Mouse (Mus musculus): ENCODE data around the gene Epha5. TPM values are rescaled to one million over a fixed set of nuclear protein-coding genes. Genes with fewer than 3 reads are reported as not detected.
A peak's percentile ranks its signal among the peaks of the same experiment; 100 is the strongest.

Gene Epha5
- not detected in 2 replicates for polyA plus RNA-seq (2015; fragmentation: Nextera tagmentation; extraction: Ambion mirVana)

DNA sequence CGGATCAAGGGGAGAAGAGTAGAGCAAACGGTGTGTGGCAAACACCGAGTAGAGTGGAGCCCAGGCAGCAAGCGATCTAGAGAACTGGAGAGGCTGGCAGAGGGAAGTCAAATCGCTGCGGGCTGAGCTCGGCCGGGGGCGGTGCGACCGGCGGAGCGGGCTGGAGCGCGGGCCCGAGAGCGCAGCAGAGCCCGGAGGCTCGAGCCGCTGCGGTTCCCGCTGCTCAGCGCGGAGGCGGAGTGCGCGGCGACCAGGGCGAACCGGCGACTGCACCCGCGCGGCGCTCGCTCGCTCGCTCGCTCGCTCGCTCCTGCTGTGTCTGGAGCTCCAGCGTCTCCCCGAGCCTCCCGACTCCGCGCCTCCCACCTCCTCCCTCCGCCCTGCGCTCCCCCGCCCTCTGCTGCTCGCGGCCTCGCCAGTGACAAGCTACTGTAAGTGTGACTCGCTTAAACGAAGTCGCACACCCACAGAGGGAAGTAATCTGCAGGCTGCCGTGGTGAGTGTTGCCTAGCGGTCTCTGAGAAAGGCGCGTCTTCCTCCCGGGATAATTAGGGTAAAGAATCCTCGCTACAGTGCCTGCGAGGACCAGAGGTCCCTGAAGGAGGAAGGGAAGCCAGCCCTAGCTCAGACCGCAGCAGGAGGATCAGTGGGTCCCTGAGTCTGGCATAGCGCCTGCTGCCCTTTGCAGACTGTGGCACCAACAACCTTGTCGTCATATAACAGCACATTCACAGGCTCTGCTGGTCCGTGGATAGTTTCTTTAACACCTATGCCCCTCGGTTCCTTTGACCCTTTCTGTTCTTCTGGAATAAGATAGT, at the start of gene Epha5:
Gene Epha5, minus strand, starts transcription at position 321 of the 818 bp plus-strand sequence.
- WGBS (ENCODE audit: insufficient replicate concordance), result under 1% methylated on average over 53 of the region's 67 CpGs
- H3K9ac ChIP-seq (ENCODE audit: low read depth, low read length), result no peak within 1 kb of the TSS
- no peaks in the 10 kb centered on the region for H3K9me3 ChIP-seq (replicated peaks; ENCODE audit: control insufficient read depth, low read length)
- H3K36me3 ChIP-seq (ENCODE audit: control insufficient read depth, insufficient read depth), result no peaks in the 10 kb centered on the region
- H3K4me2 ChIP-seq (ENCODE audit: low read depth, low read length), result peak within 1 kb of the TSS; percentile 53
- ATAC-seq (ENCODE audit: low read depth), result peak; percentile 70
- no peak within 1 kb of the TSS for H3K27ac ChIP-seq (ENCODE audit: low read length)
- H3K27me3 ChIP-seq (ENCODE audit: control insufficient read depth, insufficient read depth, low read depth, low read length), result peaks cover 23% of the 10 kb centered on the region
- H3K4me1 ChIP-seq (ENCODE audit: control insufficient read depth, low read depth, low read length), result no peaks in the 10 kb centered on the region
- peak within 1 kb of the TSS; percentile 29 for H3K4me3 ChIP-seq (ENCODE audit: low read depth, low read length)

DNA sequence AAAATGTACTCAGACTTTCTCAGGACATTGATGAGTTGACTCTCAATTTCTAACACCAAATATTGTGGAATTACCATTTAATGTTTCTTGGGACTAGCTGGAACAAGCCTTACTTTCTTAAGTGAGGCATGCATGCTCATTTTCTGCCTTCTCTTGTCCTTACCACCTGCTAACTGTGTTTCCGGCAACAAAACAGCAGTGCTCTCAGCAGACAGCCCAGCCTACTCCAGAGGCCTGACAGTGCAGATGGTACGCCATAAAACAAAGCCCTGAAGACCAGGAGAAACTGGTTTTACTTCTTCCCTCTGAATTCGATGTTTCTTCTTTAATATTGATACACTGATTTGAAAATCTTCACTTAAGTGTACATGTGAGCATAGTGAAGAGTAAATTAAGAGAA, 39.0 kb upstream of the Epha5 start:
- H3K9me3 ChIP-seq (replicated peaks; ENCODE audit: control insufficient read depth, low read length), result no peaks in the 10 kb centered on the region
- no peak for ATAC-seq (ENCODE audit: low read depth)
- H3K36me3 ChIP-seq (ENCODE audit: control insufficient read depth, insufficient read depth), result no peaks in the 10 kb centered on the region
- WGBS (ENCODE audit: insufficient replicate concordance), result 54% methylated on average over 3 of the region's 3 CpGs
- H3K9ac ChIP-seq (ENCODE audit: low read depth, low read length), result no peak overlapping the region
- no peak overlapping the region for H3K4me2 ChIP-seq (ENCODE audit: low read depth, low read length)
- H3K4me3 ChIP-seq (ENCODE audit: low read depth, low read length), result no peak overlapping the region
- no peak overlapping the region for H3K27ac ChIP-seq (ENCODE audit: low read length)
- H3K4me1 ChIP-seq (ENCODE audit: control insufficient read depth, low read depth, low read length), result no peaks in the 10 kb centered on the region
- H3K27me3 ChIP-seq (ENCODE audit: control insufficient read depth, insufficient read depth, low read depth, low read length), result no peaks in the 10 kb centered on the region

DNA sequence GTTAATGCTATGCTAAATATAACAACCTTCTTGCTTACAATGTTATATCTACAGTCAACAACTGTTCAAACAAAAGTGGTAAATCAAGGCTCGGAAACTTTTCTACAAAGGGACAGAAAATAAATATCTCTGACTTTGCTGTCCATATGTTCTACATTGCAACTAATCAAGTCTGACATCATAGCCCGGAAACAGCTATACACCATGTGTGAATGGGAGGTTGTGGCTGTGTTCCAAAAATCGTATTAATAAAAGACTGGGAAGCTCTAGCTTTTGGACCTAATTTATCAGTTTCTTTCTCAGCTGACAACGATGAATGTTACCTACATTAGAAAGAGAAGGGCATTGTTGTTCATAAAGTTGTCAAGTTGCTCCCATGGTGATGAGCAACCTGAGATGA, 37.5 kb upstream of the Epha5 start:
- H3K27me3 ChIP-seq (ENCODE audit: control insufficient read depth, insufficient read depth, low read depth, low read length), result no peaks in the 10 kb centered on the region
- no peaks in the 10 kb centered on the region for H3K4me1 ChIP-seq (ENCODE audit: control insufficient read depth, low read depth, low read length)
- no peaks in the 10 kb centered on the region for H3K36me3 ChIP-seq (ENCODE audit: control insufficient read depth, insufficient read depth)
- H3K4me3 ChIP-seq (ENCODE audit: low read depth, low read length), result no peak overlapping the region
- no peak overlapping the region for H3K27ac ChIP-seq (ENCODE audit: low read length)
- no peaks in the 10 kb centered on the region for H3K9me3 ChIP-seq (replicated peaks; ENCODE audit: control insufficient read depth, low read length)
- no peak overlapping the region for H3K4me2 ChIP-seq (ENCODE audit: low read depth, low read length)
- WGBS (ENCODE audit: insufficient replicate concordance), result 58% methylated on average over 4 of the region's 4 CpGs
- ATAC-seq (ENCODE audit: low read depth), result no peak
- no peak overlapping the region for H3K9ac ChIP-seq (ENCODE audit: low read depth, low read length)

DNA sequence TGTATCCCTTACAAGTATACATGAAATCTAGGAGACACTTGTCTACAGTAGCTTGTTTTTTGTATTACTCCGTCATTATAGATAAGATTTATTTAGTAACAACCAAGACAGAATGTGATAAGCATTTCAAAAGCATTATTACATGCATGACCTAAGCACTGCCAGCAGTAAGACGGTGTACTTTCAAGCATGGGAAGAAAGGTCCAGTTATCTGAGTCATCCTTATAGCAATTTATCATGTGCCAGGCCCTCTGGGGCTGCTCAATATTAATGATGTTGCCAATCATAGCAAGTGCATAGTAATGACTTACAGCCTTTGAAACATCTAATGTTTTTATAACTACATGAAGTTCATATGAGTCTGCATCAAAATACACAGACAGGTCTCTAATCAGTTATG, 36.7 kb upstream of the Epha5 start:
- H3K27me3 ChIP-seq (ENCODE audit: control insufficient read depth, insufficient read depth, low read depth, low read length), result no peaks in the 10 kb centered on the region
- no peak overlapping the region for H3K9ac ChIP-seq (ENCODE audit: low read depth, low read length)
- H3K36me3 ChIP-seq (ENCODE audit: control insufficient read depth, insufficient read depth), result no peaks in the 10 kb centered on the region
- no peak for ATAC-seq (ENCODE audit: low read depth)
- no peak overlapping the region for H3K4me3 ChIP-seq (ENCODE audit: low read depth, low read length)
- WGBS (ENCODE audit: insufficient replicate concordance), result 55% methylated on average over 2 of the region's 2 CpGs
- no peaks in the 10 kb centered on the region for H3K4me1 ChIP-seq (ENCODE audit: control insufficient read depth, low read depth, low read length)
- no peak overlapping the region for H3K4me2 ChIP-seq (ENCODE audit: low read depth, low read length)
- no peak overlapping the region for H3K27ac ChIP-seq (ENCODE audit: low read length)
- H3K9me3 ChIP-seq (replicated peaks; ENCODE audit: control insufficient read depth, low read length), result no peaks in the 10 kb centered on the region

DNA sequence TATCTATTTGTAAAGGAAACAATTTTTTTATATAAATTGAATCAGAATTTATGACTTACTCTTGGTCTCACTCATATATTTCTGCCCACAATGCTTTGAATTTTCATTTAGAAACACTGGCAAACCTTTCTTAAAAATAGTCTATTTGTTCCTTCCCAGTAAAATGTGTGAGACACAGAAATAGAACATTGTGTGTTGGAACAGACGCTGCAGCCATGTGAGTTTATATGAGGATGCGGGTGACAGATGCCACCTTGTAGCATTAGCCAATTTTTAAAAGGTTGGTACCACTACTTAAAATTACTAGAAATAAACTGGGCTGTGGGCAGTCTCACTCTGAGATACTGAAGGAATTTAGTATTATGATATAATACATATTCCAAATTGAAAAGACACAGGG, 23.1 kb upstream of the Epha5 start:
- no peak for ATAC-seq (ENCODE audit: low read depth)

DNA sequence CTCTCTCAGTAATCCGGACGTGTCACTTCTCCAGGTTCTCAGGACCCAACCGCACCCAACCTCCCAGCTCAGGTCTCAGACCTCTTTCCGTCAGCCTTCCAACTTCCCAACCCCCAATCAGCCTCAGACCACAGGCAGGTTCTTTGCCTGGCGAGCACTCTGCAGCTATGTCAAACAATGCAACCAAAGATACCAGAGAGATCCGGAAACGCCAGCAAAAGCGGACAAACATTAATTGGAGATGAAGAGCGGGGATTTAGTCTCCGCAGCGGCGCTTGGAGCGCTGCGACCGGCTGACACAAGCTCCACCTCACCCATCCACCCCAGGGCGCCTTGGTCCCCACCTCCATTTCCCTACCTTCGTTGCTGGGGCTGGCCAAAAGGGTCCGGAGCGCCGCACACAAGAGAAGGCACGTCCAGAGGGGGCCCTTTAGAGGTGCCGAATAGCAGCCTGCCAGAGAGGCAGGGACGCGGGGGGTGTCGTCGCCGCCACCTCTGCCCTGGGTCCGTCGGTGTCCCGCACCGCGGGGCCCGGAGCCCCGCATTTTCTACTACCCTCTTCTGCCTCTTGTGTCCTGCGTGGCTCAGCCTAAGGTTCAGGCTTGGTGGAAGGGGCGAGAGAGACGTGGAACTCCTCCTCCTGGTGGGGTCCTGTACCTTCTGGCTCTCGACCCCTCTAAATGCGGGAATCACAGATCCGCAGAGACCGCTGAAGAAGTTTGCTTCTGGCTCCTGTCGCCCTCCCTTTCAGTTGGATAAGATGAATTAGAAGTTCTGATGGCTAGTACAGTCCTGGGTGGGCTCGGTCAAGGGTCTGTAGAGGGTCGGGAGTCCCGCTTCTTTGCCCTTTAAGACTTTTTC, 991 bp downstream of the Epha5 start:
- Histone ChIP-seq H3K4me3 (ENCODE audit: low read depth, low read length) (peak overlapping the region; percentile 11; the same call in 1 of the 2 replicates), H3K4me2 (ENCODE audit: low read depth, low read length) (peak overlapping the region; percentile 41), H3K27ac (ENCODE audit: low read length) (no peak overlapping the region), H3K27me3 (ENCODE audit: control insufficient read depth, insufficient read depth, low read depth, low read length) (peaks cover 23% of the 10 kb centered on the region), H3K9me3 (replicated peaks; ENCODE audit: control insufficient read depth, low read length) (no peaks in the 10 kb centered on the region), H3K9ac (ENCODE audit: low read depth, low read length) (no peak overlapping the region), H3K36me3 (ENCODE audit: control insufficient read depth, insufficient read depth) (no peaks in the 10 kb centered on the region), H3K4me1 (ENCODE audit: control insufficient read depth, low read depth, low read length) (no peaks in the 10 kb centered on the region)
- ATAC-seq (ENCODE audit: low read depth), result no peak
- WGBS (ENCODE audit: insufficient replicate concordance), result under 1% methylated on average over 45 of the region's 45 CpGs

More for the DNA sequence above, 23.1 kb upstream of the Epha5 start:
- Histone ChIP-seq H3K27me3 (ENCODE audit: control insufficient read depth, insufficient read depth, low read depth, low read length) (no peaks in the 10 kb centered on the region), H3K27ac (ENCODE audit: low read length) (no peak overlapping the region), H3K9me3 (replicated peaks; ENCODE audit: control insufficient read depth, low read length) (no peaks in the 10 kb centered on the region), H3K9ac (ENCODE audit: low read depth, low read length) (no peak overlapping the region), H3K4me3 (ENCODE audit: low read depth, low read length) (no peak overlapping the region), H3K4me2 (ENCODE audit: low read depth, low read length) (no peak overlapping the region), H3K4me1 (ENCODE audit: control insufficient read depth, low read depth, low read length) (no peaks in the 10 kb centered on the region), H3K36me3 (ENCODE audit: control insufficient read depth, insufficient read depth) (no peaks in the 10 kb centered on the region)
- 72% methylated on average over 2 of the region's 2 CpGs for WGBS (ENCODE audit: insufficient replicate concordance)

DNA sequence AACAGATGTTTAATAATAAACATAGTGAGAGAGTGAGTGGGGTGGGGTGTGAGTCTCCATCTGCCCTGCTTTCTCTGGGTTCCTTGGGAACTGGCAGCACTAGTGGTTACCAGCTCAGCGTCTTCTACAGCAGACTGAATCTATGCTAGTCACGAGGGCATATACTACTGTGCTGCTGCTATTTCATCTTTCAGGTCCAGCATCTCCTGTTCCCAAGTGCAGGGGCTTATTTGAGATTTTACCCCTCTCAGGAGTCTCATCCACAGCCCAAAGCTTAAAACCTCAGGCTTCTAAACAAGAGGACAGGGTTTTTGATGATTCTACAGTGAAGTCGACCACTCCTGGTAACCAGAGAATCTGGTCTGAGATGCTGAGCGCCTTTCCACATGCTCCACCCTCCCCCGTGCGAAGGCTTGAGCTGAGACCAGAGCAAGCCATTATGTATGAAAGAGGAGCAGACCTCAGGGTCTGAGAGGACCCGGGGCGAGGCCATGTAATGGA, 2.2 kb downstream of the Epha5 start:
- no peak overlapping the region for H3K4me2 ChIP-seq (ENCODE audit: low read depth, low read length)
- H3K27ac ChIP-seq (ENCODE audit: low read length), result no peak overlapping the region
- WGBS (ENCODE audit: insufficient replicate concordance), result 8% methylated on average over 8 of the region's 8 CpGs

DNA sequence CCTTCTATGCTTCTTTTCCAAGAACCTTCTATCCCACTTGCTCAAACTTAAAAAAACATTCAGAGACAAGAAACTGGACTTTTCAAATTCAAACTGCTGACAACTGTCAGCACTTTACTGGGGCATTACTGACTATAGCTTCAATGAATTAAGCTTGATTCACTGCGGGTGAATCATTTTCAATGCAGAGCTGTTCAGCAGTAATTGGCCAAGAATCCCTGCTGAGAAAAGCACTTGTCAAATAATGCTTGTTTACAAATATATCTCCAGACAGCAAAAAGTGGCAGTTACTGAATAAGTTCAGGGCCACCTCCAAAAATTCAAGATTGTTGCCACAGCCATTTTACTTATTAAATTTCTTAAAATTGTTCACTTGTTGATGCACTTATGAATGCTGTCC, 4.2 kb downstream of the Epha5 start:
- no peak overlapping the region for H3K9ac ChIP-seq (ENCODE audit: low read depth, low read length)
- ATAC-seq (ENCODE audit: low read depth), result no peak
- no peak overlapping the region for H3K4me3 ChIP-seq (ENCODE audit: low read depth, low read length)
- no peak overlapping the region for H3K4me2 ChIP-seq (ENCODE audit: low read depth, low read length)
- no peaks in the 10 kb centered on the region for H3K9me3 ChIP-seq (replicated peaks; ENCODE audit: control insufficient read depth, low read length)
- H3K27ac ChIP-seq (ENCODE audit: low read length), result no peak overlapping the region
- H3K4me1 ChIP-seq (ENCODE audit: control insufficient read depth, low read depth, low read length), result no peaks in the 10 kb centered on the region
- peaks cover 23% of the 10 kb centered on the region for H3K27me3 ChIP-seq (ENCODE audit: control insufficient read depth, insufficient read depth, low read depth, low read length)
- 45% methylated on average over 1 of the region's 1 CpGs for WGBS (ENCODE audit: insufficient replicate concordance)
- H3K36me3 ChIP-seq (ENCODE audit: control insufficient read depth, insufficient read depth), result no peaks in the 10 kb centered on the region

More for the DNA sequence above, 2.2 kb downstream of the Epha5 start:
- Histone ChIP-seq H3K36me3 (ENCODE audit: control insufficient read depth, insufficient read depth) (no peaks in the 10 kb centered on the region), H3K4me3 (ENCODE audit: low read depth, low read length) (no peak overlapping the region), H3K9ac (ENCODE audit: low read depth, low read length) (no peak overlapping the region), H3K27me3 (ENCODE audit: control insufficient read depth, insufficient read depth, low read depth, low read length) (peaks cover 23% of the 10 kb centered on the region), H3K4me1 (ENCODE audit: control insufficient read depth, low read depth, low read length) (no peaks in the 10 kb centered on the region), H3K9me3 (replicated peaks; ENCODE audit: control insufficient read depth, low read length) (no peaks in the 10 kb centered on the region)
- no peak for ATAC-seq (ENCODE audit: low read depth)

Data from liver, embryonic 16.5 days (tissue).